Mouse (Mus musculus) neural tube, embryonic 11.5 days (tissue): ENCODE data around the gene Cldn10. TPM values are rescaled to one million over a fixed set of nuclear protein-coding genes. Genes with fewer than 3 reads are reported as not detected.

Source experiments
- ATAC-seq: fragments of 200-750 bp; cut with Nextera tagmentation; 2 replicates; pipeline ENCODE4 v1.8.0; 2017; ENCODE audit warnings: moderate number of reproducible peaks, mild to moderate bottlenecking, moderate TSS enrichment, moderate library complexity; ENCODE audit not compliant: insufficient read depth, low FRiP score, low TSS enrichment
- DNase-seq: peaks from one replicate; pipeline ENCODE4 v3.0.0-alpha.2; 2015; ENCODE audit warnings: low spot score
- H3K27ac ChIP-seq: fragments of 300-500 bp; sonication (generic); 2 replicates; pipeline ENCODE4 v1.5.1; 2014; ENCODE audit warnings: low read depth, mild to moderate bottlenecking, low read length
- H3K27me3 ChIP-seq: fragments of 300-500 bp; sonication (generic); 2 replicates; pipeline ENCODE4 v1.6.1; 2014; ENCODE audit warnings: mild to moderate bottlenecking, low read length, mixed read lengths; ENCODE audit not compliant: control insufficient read depth, insufficient read depth
- H3K36me3 ChIP-seq: fragments of 300-500 bp; sonication (generic); 2 replicates; pipeline ENCODE4 v1.6.1; 2014; ENCODE audit warnings: mild to moderate bottlenecking, low read length, moderate library complexity, mixed read lengths; ENCODE audit not compliant: control insufficient read depth, insufficient read depth
- H3K4me1 ChIP-seq: fragments of 300-500 bp; sonication (generic); 2 replicates; pipeline ENCODE4 v1.6.1; 2014; ENCODE audit warnings: low read length, mixed read lengths; ENCODE audit not compliant: control insufficient read depth, insufficient read depth
- H3K4me2 ChIP-seq: fragments of 300-500 bp; sonication (generic); 2 replicates; pipeline ENCODE4 v1.6.1; 2014; ENCODE audit warnings: low read depth, mild to moderate bottlenecking, moderate library complexity
- H3K4me3 ChIP-seq: fragments of 300-500 bp; sonication (generic); 2 replicates; pipeline ENCODE4 v1.5.1; 2014; ENCODE audit warnings: low read depth, low read length
- H3K9ac ChIP-seq: fragments of 300-500 bp; sonication (generic); 2 replicates; pipeline ENCODE4 v1.6.1; 2014; ENCODE audit warnings: mild to moderate bottlenecking, low read length
- H3K9me3 ChIP-seq: fragments of 300-500 bp; sonication (generic); 2 replicates; pipeline ENCODE4 v1.6.1; 2016; ENCODE audit warnings: low read length; ENCODE audit not compliant: control insufficient read depth
- WGBS: fragments of 180-500 bp; shearing (Covaris S2); extraction: QIAGEN DNeasy Blood & Tissue Kit; methylation state at CpG from one replicate; pipeline ENCODE4 v1.1.7; 2014; 5-methylcytosine and 5-hydroxymethylcytosine counted together
- polyA plus RNA-seq: library from polyadenylated mRNA; unstranded; fragments of >200 nt; fragmentation: Nextera tagmentation; extraction: Ambion mirVana; gene quantifications from 2 replicates; pipeline ENCODE4 v1.2.1, GENCODE M21; 2014

Gene Cldn10
- polyA plus RNA-seq, 1 experiment from 2014 or later: 0.38 TPM

DNA sequence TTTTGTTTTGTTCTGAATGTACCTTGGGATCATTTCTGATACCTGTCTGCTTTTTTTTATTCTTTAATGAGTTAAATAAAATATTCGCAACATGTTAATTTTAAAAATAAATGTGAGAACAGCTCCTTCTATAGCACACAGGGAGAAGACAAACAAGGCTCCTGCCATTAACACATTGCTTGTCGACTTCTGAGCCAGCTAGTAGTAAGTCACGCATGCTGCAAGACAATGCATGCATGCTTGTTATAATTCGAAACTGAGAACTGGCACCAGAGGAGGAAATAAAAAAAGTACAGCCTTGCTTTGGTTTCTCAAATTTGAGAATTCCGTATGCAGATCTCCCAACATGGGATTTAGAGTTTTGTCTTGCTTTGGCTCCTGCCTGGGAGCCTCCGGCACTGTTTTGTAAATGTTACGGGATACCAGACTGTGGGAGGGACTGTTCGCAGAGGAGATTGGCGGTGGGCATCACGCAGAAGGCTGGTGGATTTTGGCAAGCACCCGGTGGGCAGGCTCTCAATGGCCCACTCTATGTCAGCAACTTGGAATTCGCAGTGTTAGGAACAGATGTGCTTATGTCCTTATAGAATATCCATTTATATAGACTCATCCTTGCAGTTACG lies 80.5 kb downstream of the Cldn10 start:
- Histone ChIP-seq H3K4me1 (no peaks in the 10 kb centered on the region), H3K36me3 (no peaks in the 10 kb centered on the region), H3K9me3 (no peaks in the 10 kb centered on the region), H3K27ac (no peak overlapping the region), H3K4me3 (no peak overlapping the region), H3K27me3 (no peaks in the 10 kb centered on the region), H3K4me2 (no peak overlapping the region), H3K9ac (no peak overlapping the region)
- 86% methylated on average over 13 of the region's 13 CpGs for WGBS
- DNase-seq (no peak), ATAC-seq (no peak)

- Histone ChIP-seq H3K27me3 (no peaks in the 10 kb centered on the region), H3K4me3 (no peak overlapping the region), H3K9ac (no peak overlapping the region), H3K36me3 (no peaks in the 10 kb centered on the region), H3K4me2 (no peak overlapping the region), H3K27ac (no peak overlapping the region), H3K9me3 (no peaks in the 10 kb centered on the region), H3K4me1 (no peaks in the 10 kb centered on the region)
- no peak for ATAC-seq
- no peak for DNase-seq
- 90% methylated on average over 6 of the region's 6 CpGs for WGBS
These were observed 82.0 kb downstream of the Cldn10 start for GRCm38 (mm10) chr14:118869712-118870111.

- Histone ChIP-seq H3K4me2 (no peak overlapping the region), H3K4me1 (no peaks in the 10 kb centered on the region), H3K27ac (no peak overlapping the region), H3K9ac (no peak overlapping the region), H3K4me3 (no peak overlapping the region), H3K36me3 (peaks cover 6% of the 10 kb centered on the region), H3K27me3 (no peaks in the 10 kb centered on the region), H3K9me3 (no peaks in the 10 kb centered on the region)
- no peak for DNase-seq
- 93% methylated on average over 4 of the region's 4 CpGs for WGBS
- no peak for ATAC-seq
These were observed 86.4 kb downstream of the Cldn10 start for GRCm38 (mm10) chr14:118874126-118874525.

- no peak overlapping the region for H3K4me3 ChIP-seq
- peaks cover 8% of the 10 kb centered on the region for H3K36me3 ChIP-seq
These were observed 87.2 kb downstream of the Cldn10 start for GRCm38 (mm10) chr14:118874786-118875415.

GRCm38 (mm10) chr14:118878346-118878910 lies 90.7 kb downstream of the Cldn10 start:
- H3K4me3 ChIP-seq: no peak overlapping the region
- H3K4me1 ChIP-seq: no peaks in the 10 kb centered on the region
- ATAC-seq: no peak
- peaks cover 15% of the 10 kb centered on the region for H3K36me3 ChIP-seq
- 88% methylated on average over 11 of the region's 11 CpGs for WGBS
- no peak overlapping the region for H3K9ac ChIP-seq
- DNase-seq: no peak
- no peak overlapping the region for H3K27ac ChIP-seq
- H3K4me2 ChIP-seq: no peak overlapping the region
- no peaks in the 10 kb centered on the region for H3K9me3 ChIP-seq
- H3K27me3 ChIP-seq: no peaks in the 10 kb centered on the region

More at GRCm38 (mm10) chr14:118874786-118875415, 87.2 kb downstream of the Cldn10 start:
- H3K27ac ChIP-seq: no peak overlapping the region
- H3K4me1 ChIP-seq: no peaks in the 10 kb centered on the region
- ATAC-seq (no peak), DNase-seq (no peak)
- no peaks in the 10 kb centered on the region for H3K27me3 ChIP-seq
- H3K9ac ChIP-seq: no peak overlapping the region
- 79% methylated on average over 10 of the region's 10 CpGs for WGBS
- H3K4me2 ChIP-seq: no peak overlapping the region
- H3K9me3 ChIP-seq: no peaks in the 10 kb centered on the region

GRCm38 (mm10) chr14:118880696-118881095 lies 93.0 kb downstream of the Cldn10 start:
- Histone ChIP-seq H3K4me2 (no peak overlapping the region), H3K27me3 (no peaks in the 10 kb centered on the region), H3K9me3 (no peaks in the 10 kb centered on the region), H3K27ac (no peak overlapping the region), H3K9ac (no peak overlapping the region), H3K4me3 (no peak overlapping the region), H3K36me3 (peaks cover 17% of the 10 kb centered on the region), H3K4me1 (no peaks in the 10 kb centered on the region)
- WGBS: 85% methylated on average over 10 of the region's 10 CpGs
- no peak for DNase-seq
- no peak for ATAC-seq

DNA sequence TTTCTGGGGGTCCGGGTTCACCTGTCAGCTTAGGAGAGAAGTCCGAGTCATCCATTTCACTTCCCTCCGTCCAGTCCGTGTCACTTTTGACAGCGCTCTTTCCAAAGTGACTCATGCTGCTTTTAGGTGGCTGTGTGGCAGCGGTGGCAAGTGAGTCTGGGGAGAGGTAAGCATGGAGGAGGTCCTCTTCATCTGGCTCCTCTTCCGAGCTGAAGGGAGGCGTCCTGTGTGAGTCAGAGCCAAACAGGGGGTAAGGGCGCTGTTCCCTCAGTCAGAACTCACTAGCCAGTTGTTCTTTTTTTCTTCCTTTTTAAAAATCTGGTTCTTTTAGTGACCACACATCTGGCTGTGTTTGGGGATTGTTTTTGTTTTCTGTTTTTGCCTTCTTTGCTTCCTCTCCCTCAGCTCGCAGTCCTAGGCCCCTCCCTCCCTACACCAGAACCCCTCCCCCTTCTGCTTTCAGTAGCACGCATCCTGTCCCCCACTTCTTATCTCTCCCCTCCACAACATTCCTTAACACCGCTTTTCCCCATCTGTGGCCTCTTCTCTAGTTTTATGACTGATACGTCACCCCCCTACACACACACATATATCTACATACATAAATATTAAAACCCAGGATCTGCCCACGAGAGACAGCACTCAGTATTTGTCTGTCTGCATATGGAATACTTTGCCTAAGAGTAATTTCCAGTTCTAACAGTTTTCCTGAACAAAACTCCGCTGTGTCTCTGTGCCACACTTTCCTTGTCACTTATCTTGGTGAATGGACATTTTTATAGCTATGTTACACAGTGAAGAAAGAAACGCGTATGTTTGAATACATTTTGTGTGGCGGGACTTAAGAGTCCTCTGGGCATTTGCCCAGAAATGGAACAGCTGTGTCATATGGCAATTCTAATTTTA lies 95.9 kb downstream of the Cldn10 start:
- H3K4me2 ChIP-seq: no peak overlapping the region
- no peaks in the 10 kb centered on the region for H3K9me3 ChIP-seq
- no peak for DNase-seq
- H3K4me3 ChIP-seq: no peak overlapping the region
- no peak for ATAC-seq
- H3K27me3 ChIP-seq: no peaks in the 10 kb centered on the region
- H3K36me3 ChIP-seq: peaks cover 15% of the 10 kb centered on the region
- 91% methylated on average over 18 of the region's 18 CpGs for WGBS
- H3K27ac ChIP-seq: no peak overlapping the region
- no peak overlapping the region for H3K9ac ChIP-seq
- H3K4me1 ChIP-seq: no peaks in the 10 kb centered on the region

- WGBS: 89% methylated on average over 7 of the region's 7 CpGs
- H3K4me3 ChIP-seq: no peak overlapping the region
- ATAC-seq (no peak), DNase-seq (no peak)
- H3K9ac ChIP-seq: no peak overlapping the region
- peaks cover 14% of the 10 kb centered on the region for H3K36me3 ChIP-seq
- no peaks in the 10 kb centered on the region for H3K4me1 ChIP-seq
- no peak overlapping the region for H3K27ac ChIP-seq
- H3K9me3 ChIP-seq: no peaks in the 10 kb centered on the region
- H3K27me3 ChIP-seq: no peaks in the 10 kb centered on the region
- no peak overlapping the region for H3K4me2 ChIP-seq
These were observed 96.5 kb downstream of the Cldn10 start for GRCm38 (mm10) chr14:118884250-118884556.
